Mouse (Mus musculus): Measurements from ENCODE around the gene Retreg3. TPM values are rescaled to one million over a fixed set of nuclear protein-coding genes. Genes with fewer than 3 reads are reported as not detected.

Gene Retreg3
- polyA plus RNA-seq, 1 experiment = 11.0 TPM

DNA sequence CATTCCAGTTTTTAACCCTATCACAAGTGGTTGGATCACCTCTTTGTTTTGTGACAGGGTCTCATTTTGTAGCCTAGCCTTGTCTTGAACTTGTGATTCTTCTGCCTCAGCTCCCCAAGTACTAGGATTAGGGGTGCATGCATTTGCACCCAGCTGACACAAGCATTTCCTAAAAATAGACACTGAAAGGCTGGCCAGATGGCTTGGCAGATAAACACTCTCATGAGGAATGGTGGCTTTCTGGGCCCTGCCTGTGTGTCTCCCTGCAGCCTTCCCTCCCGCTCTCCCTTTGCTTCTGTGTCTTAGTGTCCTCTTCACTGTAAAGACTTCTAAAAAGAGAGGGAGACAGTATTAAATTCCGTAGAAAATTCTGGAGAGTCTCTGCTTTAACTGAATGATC lies 11.5 kb upstream of the Retreg3 start:
- no peak for TF ChIP-seq GATA1 (IDR thresholded peaks at IDR 0.05; ENCODE audit: low read length)

DNA sequence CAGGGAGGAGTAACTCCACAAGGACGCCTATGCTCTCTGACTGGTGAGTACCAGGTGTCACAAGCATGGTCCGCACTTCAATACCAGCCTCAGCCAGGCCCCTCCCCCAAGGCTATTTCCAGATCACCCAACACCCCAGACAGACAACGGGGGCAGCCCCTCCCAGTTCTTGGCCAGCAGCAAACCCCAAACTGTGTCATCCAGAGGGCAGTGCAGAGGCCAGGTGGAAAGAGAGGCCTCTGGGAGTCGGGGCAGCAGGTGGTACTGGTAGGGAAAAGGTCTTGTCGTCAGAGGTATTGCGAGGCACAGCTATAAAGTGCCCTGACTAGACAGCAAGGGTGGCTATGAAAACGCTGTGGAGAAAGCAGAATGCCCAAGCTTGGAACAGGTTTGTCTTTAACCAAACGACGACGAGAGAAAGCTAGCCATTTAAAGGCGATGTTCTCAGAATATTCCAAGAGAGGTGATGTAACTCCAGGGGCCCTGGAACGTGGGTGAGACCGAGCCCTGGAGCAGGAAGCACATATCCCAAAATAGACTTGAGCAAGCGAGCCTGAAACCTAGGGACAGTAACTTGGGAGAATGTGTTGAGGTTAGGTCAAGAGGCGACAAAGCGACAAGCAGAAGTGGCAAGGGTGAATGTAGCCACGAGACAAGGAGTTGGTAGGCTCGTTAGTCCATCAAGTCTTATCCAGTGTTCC lies 10.5 kb upstream of the Retreg3 start:
- no peak for TF ChIP-seq GATA1 (IDR thresholded peaks at IDR 0.05; ENCODE audit: low read length)

DNA sequence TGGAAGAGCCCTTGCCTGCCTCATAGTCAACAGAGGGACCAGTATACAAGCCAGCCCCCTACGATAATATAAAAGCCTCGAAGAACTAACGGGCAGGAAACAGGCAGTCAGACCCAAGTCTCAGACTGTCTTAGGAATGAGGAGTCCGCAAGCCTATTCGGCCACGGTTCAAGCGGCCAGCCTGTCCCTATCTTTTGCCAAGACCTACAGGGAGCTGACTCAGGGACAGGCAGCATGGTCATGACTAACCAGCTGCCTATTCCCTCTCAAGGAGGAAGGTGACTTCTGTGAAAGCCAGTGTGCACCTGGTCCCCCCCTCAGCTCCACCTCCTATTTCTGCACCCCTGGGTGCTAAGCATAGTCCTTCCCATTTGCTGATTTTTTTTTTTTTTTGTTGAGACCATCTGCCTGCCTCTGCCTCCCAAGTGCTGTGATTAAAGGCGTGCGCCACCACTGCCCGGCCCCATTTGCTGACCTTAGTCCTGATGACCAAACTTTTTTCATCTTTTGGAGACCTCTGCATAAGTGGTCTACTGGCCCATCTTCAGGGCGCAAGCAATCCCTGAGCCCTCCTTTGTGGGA lies 9.4 kb upstream of the Retreg3 start:
- no peak for TF ChIP-seq GATA1 (IDR thresholded peaks at IDR 0.05; ENCODE audit: low read length)

- no peak for TF ChIP-seq GATA1 (IDR thresholded peaks at IDR 0.05; ENCODE audit: low read length)
Observed at GRCm38 (mm10) chr11:101127075-101127474, 7.4 kb upstream of the Retreg3 start.

DNA sequence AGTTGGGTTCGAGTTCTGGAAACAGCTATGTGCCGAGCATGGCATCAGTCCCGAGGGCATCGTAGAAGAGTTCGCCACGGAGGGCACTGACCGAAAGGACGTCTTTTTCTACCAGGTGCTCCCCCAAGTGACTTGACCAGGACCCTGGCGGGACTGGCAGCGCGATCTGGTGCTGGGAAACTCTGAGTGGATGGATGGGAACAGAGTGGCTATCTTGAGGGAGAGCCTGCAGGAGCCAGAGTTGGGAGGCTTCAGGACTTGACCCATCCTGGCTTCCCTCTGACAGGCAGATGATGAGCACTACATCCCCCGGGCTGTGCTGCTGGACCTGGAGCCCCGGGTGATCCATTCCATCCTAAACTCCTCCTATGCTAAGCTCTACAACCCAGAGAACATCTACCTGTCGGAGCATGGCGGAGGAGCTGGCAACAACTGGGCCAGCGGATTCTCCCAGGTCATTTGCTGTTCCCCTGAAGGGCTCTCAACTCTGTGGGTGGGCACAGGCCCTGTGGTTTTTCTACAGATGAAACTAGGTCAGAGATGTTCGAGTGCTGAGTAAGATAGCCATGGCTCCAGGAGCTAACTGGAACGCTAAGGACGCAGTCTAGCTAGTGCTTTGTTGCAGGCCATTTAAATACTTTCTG lies 974 bp upstream of the Retreg3 start:
- TF ChIP-seq GATA1 (IDR thresholded peaks at IDR 0.05; ENCODE audit: low read length) = no peak

DNA sequence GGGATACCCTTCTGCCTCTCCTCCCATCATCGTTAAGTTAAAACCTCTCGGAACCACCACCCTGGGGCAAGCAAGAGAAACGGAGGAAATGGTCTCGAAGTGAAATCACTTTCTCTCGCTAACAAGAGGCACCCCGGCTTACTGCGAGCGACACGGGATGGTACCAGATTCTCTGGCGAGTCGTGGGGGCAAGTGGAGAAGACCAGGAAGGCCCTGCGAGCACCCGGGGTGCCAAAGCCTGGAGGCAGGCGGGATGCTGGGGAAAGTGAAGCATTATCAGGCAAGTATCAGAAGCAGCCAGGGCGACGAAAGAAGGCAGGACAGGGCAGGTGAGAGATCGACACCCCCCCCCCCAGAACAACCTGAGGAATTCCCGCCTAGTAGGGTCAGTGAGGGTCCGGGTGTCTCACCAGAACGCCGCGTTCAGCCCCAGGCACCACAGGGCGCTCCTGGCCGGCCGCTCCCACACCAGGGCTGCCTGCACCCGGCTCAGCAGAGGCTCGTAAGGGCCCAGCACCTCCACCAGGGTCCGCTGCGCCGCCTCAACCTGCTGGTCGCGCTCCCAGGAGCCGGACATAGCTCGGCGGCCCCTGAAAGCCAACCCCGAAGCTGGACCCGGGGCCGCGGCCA lies 447 bp downstream of the Retreg3 start:
- no peak for TF ChIP-seq GATA1 (IDR thresholded peaks at IDR 0.05; ENCODE audit: low read length)

- TF ChIP-seq GATA1 (IDR thresholded peaks at IDR 0.05; ENCODE audit: low read length) = no peak
Observed at GRCm38 (mm10) chr11:101118105-101118504, 1.6 kb downstream of the Retreg3 start.

DNA sequence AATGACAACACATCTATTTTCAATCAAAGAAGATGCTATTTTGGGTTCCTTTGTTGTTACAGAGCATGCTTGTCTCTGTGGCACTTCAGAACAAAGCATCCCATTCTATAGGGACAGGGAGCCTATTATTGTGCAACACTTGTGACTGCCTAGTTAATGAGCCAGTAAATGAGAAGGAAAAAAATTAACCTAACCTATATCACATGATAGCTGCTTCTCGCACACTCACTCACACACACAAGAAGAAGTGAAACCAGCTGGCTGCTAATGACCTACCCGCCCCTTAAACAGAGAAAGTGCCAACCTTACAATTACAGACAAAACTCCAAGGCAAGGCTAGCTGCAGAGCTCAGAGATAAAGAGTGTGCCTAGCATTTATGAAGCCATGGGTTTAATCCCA lies 4.1 kb downstream of the Retreg3 start:
- TF ChIP-seq GATA1 (IDR thresholded peaks at IDR 0.05; ENCODE audit: low read length) = no peak

DNA sequence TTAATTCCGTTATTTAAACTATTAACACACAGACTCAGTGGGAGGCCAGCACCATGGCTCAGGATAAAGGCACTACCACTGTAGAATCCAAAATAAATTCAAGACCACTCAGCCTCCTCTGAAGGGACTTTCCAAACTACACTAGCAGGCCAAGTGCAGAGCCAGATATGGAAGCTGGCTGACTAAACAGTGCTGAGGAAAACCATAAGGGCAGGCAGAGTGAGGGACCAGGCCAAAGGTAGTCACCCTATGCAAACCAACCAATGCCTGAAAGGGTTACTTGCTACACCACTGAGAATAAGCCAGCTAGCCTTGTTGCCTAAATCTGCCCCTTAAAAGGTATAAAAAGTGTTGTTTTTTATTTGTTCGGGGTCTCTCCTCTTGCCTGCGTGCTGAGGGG lies 7.5 kb downstream of the Retreg3 start:
- no peak for TF ChIP-seq GATA1 (IDR thresholded peaks at IDR 0.05; ENCODE audit: low read length)

- TF ChIP-seq GATA1 (IDR thresholded peaks at IDR 0.05; ENCODE audit: low read length) = no peak
Observed at GRCm38 (mm10) chr11:101111178-101111577, 8.5 kb downstream of the Retreg3 start.

GRCm38 (mm10) chr11:101110708-101111107 lies 9.0 kb downstream of the Retreg3 start:
- TF ChIP-seq GATA1 (IDR thresholded peaks at IDR 0.05; ENCODE audit: low read length) = no peak

GRCm38 (mm10) chr11:101109351-101109750 lies 10.3 kb downstream of the Retreg3 start:
- TF ChIP-seq GATA1 (IDR thresholded peaks at IDR 0.05; ENCODE audit: low read length) = no peak

GRCm38 (mm10) chr11:101103011-101103410 lies 16.7 kb downstream of the Retreg3 start:
- no peak for TF ChIP-seq GATA1 (IDR thresholded peaks at IDR 0.05; ENCODE audit: low read length)

DNA sequence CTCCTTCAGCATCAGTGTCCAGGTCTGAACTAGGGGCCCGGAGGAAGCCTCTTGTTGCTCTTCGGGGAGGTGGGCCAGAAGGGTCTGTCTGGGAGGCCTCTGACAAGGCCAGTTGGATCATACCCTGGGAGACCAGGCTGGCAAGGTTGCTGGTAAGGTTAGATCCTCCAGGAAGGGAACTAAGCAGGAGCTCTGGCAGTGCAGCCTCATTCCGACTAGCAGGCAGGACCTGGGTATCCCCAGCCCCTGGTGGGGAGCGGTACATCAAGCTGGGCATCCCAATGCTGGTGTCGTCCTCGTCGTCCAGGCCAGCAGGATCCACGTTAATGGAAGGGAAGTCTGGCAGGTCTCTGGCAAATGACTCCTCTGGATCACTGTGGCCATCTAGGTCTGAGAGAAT lies 21.5 kb downstream of the Retreg3 start:
- TF ChIP-seq GATA1 (IDR thresholded peaks at IDR 0.05; ENCODE audit: low read length) = no peak

DNA sequence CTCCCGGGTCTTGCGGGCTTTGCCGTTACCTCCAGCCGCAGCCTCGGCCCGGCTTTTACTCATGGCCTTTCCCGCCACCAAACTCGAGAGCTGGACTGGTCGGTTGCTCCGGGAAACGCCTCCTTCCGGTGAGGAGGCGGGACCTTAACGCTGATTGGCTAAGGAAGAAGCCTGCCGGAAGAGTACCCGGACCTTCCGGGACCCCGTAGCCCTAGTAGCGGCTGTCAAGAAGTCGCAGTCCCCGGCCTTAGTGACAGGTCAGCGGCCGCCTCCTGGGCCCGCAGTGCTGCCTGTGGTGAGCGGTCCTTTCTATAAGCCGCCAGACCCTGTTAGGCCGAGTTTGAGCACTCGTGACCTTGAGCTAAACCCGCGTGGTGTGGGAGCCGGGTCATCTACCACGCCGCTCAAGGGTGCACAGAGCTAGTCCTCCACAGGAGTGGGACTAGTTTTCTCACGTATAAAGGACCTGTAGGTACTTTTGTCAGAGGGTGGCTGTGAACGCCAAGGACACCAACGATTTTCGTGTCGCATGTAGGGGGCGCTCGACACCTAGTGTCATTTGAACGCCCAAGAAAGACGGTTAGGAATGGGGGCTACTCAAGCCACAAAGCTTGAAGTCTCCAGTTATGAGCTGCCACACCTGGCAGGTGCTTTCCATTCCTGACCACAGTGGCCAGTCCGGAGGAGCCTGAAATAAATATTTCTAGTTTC lies 24.2 kb downstream of the Retreg3 start, which contains the start of gene Psmc3ip:
Psmc3ip (minus strand) TSS at position 123 of the 711 bp plus-strand sequence.
- no peak for TF ChIP-seq GATA1 (IDR thresholded peaks at IDR 0.05; ENCODE audit: low read length)

GRCm38 (mm10) chr11:101094930-101095313 lies 24.8 kb downstream of the Retreg3 start:
- TF ChIP-seq GATA1 (IDR thresholded peaks at IDR 0.05; ENCODE audit: low read length) = no peak
